Mouse (Mus musculus) neutrophil, adult 65 days (primary cell): ENCODE data around the gene Gm3164. TPM values are rescaled to one million over a fixed set of nuclear protein-coding genes. Genes with fewer than 3 reads are reported as not detected.

Experiments
- total RNA-seq: library from RNA; stranded (reverse); gene quantifications from 2 replicates; pipeline ENCODE4 v1.2.4, GENCODE M21; 2023

Gene Gm3164
- total RNA-seq = not detected in 2 replicates

GRCm38 (mm10) chr14:4414965-4415835, at the start of gene Gm3164:
Gene Gm3164 (plus strand): TSS chr14:4415448.

GRCm38 (mm10) chr14:4397226-4397625, 18.0 kb upstream of the Gm3164 start, which contains the start of gene Gm3159:
Gene Gm3159 (plus strand): TSS chr14:4397526.

GRCm38 (mm10) chr14:4430692-4431091, 15.4 kb downstream of the Gm3164 start, which contains the start of gene Gm3173:
Gene Gm3173 (plus strand): TSS chr14:4430992.

GRCm38 (mm10) chr14:4481445-4481844, 66.2 kb downstream of the Gm3164 start, which contains the start of gene Gm3182:
Gene Gm3182 (plus strand): TSS chr14:4481745.

Other genes starting within 250 kb of the Gm3164 start
- gene Gm2974, start 232.9 kb upstream of the Gm3164 start, total RNA-seq = not detected in 2 replicates
- not detected in 2 replicates for gene Gm3138, start 165.8 kb upstream of the Gm3164 start, total RNA-seq
- not detected in 2 replicates for gene Gm3149, start 98.2 kb upstream of the Gm3164 start, total RNA-seq
- not detected in 2 replicates for gene 2610042L04Rik, start 80.7 kb upstream of the Gm3164 start, total RNA-seq
- gene Gm3159, start 17.9 kb upstream of the Gm3164 start, total RNA-seq = not detected in 2 replicates
- not detected in 2 replicates for gene Gm3173, start 15.5 kb downstream of the Gm3164 start, total RNA-seq
- gene Gm3182, start 66.3 kb downstream of the Gm3164 start, total RNA-seq = not detected in 2 replicates
- gene Gm3047, start 140.0 kb downstream of the Gm3164 start, total RNA-seq = not detected in 2 replicates
- not detected in 2 replicates for gene Gm8159, start 216.9 kb downstream of the Gm3164 start, total RNA-seq
- gene Gm3239, start 248.7 kb downstream of the Gm3164 start, total RNA-seq = not detected in 2 replicates